Mouse (Mus musculus) cerebellum, postnatal 36 days (tissue): ENCODE data around the gene Gm10718.
A peak's percentile ranks its signal among the peaks of the same experiment; 100 is the strongest.
"Not testable (repeated sequence)": the region's sequence is repeated elsewhere in the genome, so short reads cannot be mapped to it uniquely, and the experiment has no call there.

ENCODE experiments used
- DNase-seq, 2 experiments: peaks; one replicate each; pipeline ENCODE4 v3.0.0; 2021 to 2022; ENCODE audit warnings: mixed read lengths in 2 of 2

The Gm10718 gene

GRCm38 (mm10) chr9:3023312-3023984 lies at the start of gene Gm10718:
Gene Gm10718, plus strand, starts transcription at chr9:3023547.
- not testable (repeated sequence) for DNase-seq

GRCm38 (mm10) chr9:3000445-3000972 lies 22.8 kb upstream of the Gm10718 start, which contains the start of gene Gm10722:
Gene Gm10722, plus strand, starts transcription at chr9:3000922.
- DNase-seq, result not testable (repeated sequence)

GRCm38 (mm10) chr9:3001006-3001405 lies 22.3 kb upstream of the Gm10718 start:
- peak in 1 of 2 experiments; percentile 5 for DNase-seq

GRCm38 (mm10) chr9:3001948-3002659 lies 21.2 kb upstream of the Gm10718 start:
- peak; percentile 85 to 88 for DNase-seq

GRCm38 (mm10) chr9:3002794-3003396 lies 20.5 kb upstream of the Gm10718 start, which contains the start of gene Gm11168:
Gene Gm11168, plus strand, starts transcription at chr9:3003346.
- not testable (repeated sequence) for DNase-seq

GRCm38 (mm10) chr9:3006179-3006578 lies 17.2 kb upstream of the Gm10718 start:
- not testable (repeated sequence) for DNase-seq

GRCm38 (mm10) chr9:3006636-3007035 lies 16.7 kb upstream of the Gm10718 start:
- peak; percentile 30 to 79 for DNase-seq

GRCm38 (mm10) chr9:3007272-3007671 lies 16.1 kb upstream of the Gm10718 start:
- not testable (repeated sequence) for DNase-seq

- not testable (repeated sequence) for DNase-seq
These were observed 14.0 kb upstream of the Gm10718 start for GRCm38 (mm10) chr9:3009331-3009730.

GRCm38 (mm10) chr9:3012054-3012621 lies 11.2 kb upstream of the Gm10718 start:
- not testable (repeated sequence) for DNase-seq

- DNase-seq, result not testable (repeated sequence)
These were observed 10.5 kb upstream of the Gm10718 start, which contains the start of gene Gm10721 for GRCm38 (mm10) chr9:3012733-3013279. Gene Gm10721, plus strand, starts transcription at chr9:3013140.

- DNase-seq, result not testable (repeated sequence)
These were observed 8.0 kb upstream of the Gm10718 start, which contains the start of gene Gm10720 for GRCm38 (mm10) chr9:3015354-3015753. Gene Gm10720, plus strand, starts transcription at chr9:3015654.

- DNase-seq, result not testable (repeated sequence)
These were observed 7.5 kb upstream of the Gm10718 start for GRCm38 (mm10) chr9:3015896-3016295.

- not testable (repeated sequence) for DNase-seq
These were observed 6.2 kb upstream of the Gm10718 start, which contains the start of gene Gm10719 for GRCm38 (mm10) chr9:3017108-3017507. Gene Gm10719, plus strand, starts transcription at chr9:3017408.

GRCm38 (mm10) chr9:3018944-3019343 lies 4.4 kb upstream of the Gm10718 start:
- peak; percentile 51 to 88 for DNase-seq

GRCm38 (mm10) chr9:3019835-3020727 lies 3.3 kb upstream of the Gm10718 start:
- DNase-seq, result peak; percentile 24 to 33

GRCm38 (mm10) chr9:3022316-3023008 lies 885 bp upstream of the Gm10718 start:
- peak; percentile 11 to 37 for DNase-seq

GRCm38 (mm10) chr9:3023985-3024648 lies 770 bp downstream of the Gm10718 start:
- DNase-seq, result peak in 1 of 2 experiments; percentile 42

- DNase-seq, result peak; percentile 4 to 10
These were observed 1.6 kb downstream of the Gm10718 start, which contains the start of gene Gm10717 for GRCm38 (mm10) chr9:3024912-3025467. Gene Gm10717, plus strand, starts transcription at chr9:3025417.
